Mouse (Mus musculus): ENCODE data around the gene Hnrnpab.

DNA sequence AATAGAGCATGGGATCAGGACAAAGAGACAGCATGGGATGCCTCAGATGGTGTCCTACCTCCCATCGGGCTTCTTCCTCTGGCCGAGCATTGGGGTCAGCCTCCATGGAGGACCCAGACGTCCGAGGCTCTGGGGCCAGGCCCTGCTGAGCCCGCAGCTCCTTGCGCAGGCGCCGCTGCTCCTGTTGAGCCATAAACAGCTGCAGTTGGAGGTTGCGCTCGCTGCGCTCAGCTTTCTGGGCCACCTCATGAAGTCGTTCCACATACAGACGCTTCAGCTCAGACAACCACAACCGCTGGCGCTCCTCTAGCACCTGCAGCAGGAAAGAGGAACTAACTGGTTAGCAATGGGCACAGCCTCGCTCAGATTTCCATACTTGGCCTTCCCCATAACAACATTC lies 37.6 kb upstream of the Hnrnpab start:
- TF ChIP-seq POLR2A (IDR thresholded peaks at IDR 0.05; ENCODE audit: control insufficient read depth in 1 of 2, insufficient read depth in 1 of 2, low read depth in 1 of 2, low read length in 2 of 2, poor library complexity in 1 of 2) (no peak), CTCF (IDR thresholded peaks at IDR 0.05 in 2 of 3, conservative IDR thresholded peaks at IDR 0.05 in 1 of 3; ENCODE audit: control insufficient read depth in 1 of 3, insufficient read depth in 1 of 3, low read depth in 2 of 3, low read length in 3 of 3, poor library complexity in 1 of 3, severe bottlenecking in 1 of 3) (no peak), ZC3H11A (IDR thresholded peaks at IDR 0.05; ENCODE audit: low read depth, low read length) (no peak), E2F4 (IDR thresholded peaks at IDR 0.05; ENCODE audit: borderline replicate concordance, low read depth, low read length) (no peak), SMC3 (IDR thresholded peaks at IDR 0.05; ENCODE audit: low read depth, low read length) (no peak), POLR2AphosphoS2 (IDR thresholded peaks at IDR 0.05; ENCODE audit: low read length) (no peak)

All from MEL (cell line).